Mouse (Mus musculus): ENCODE measurements at regions not wholly inside any gene's neighbourhood (a gene's known extent, or its start where the extent isn't known, plus 50 kb on each side); places are given as distances from the start of the nearest gene placed in this dataset.

- 59% methylated on average over 8 of the region's 8 CpGs for WGBS
- no peaks in the 10 kb centered on the region for H3K9me3 ChIP-seq (ENCODE audit: control insufficient read depth, low read length)
- H3K27ac ChIP-seq (ENCODE audit: low read depth, low read length) = peak overlapping the region; percentile 19; the same call in 1 of the 2 replicates
- no peaks in the 10 kb centered on the region for H3K4me1 ChIP-seq (ENCODE audit: control insufficient read depth, insufficient read depth, low read length)
- no peak overlapping the region for H3K4me3 ChIP-seq (ENCODE audit: low read length)
- no peaks in the 10 kb centered on the region for H3K36me3 ChIP-seq (ENCODE audit: control insufficient read depth, insufficient read depth, low read length)
- H3K27me3 ChIP-seq (ENCODE audit: control insufficient read depth, insufficient read depth, low read length) = no peaks in the 10 kb centered on the region
- no peak for ATAC-seq (ENCODE audit: low FRiP score, low TSS enrichment)
- H3K9ac ChIP-seq (ENCODE audit: low read depth, low read length) = no peak overlapping the region
- H3K4me2 ChIP-seq (replicated peaks; ENCODE audit: low read depth, low read length) = no peak overlapping the region
Observed at GRCm38 (mm10) chr13:110895900-110896299, 358.9 kb upstream of the Actbl2 start.

- WGBS = 60% methylated on average over 4 of the region's 4 CpGs
- no peaks in the 10 kb centered on the region for H3K36me3 ChIP-seq (ENCODE audit: control insufficient read depth, insufficient read depth, low read length)
- H3K9ac ChIP-seq (ENCODE audit: low read depth, low read length) = no peak overlapping the region
- H3K4me1 ChIP-seq (ENCODE audit: control insufficient read depth, insufficient read depth, low read length) = no peaks in the 10 kb centered on the region
- no peaks in the 10 kb centered on the region for H3K9me3 ChIP-seq (ENCODE audit: control insufficient read depth, low read length)
- no peak overlapping the region for H3K4me2 ChIP-seq (replicated peaks; ENCODE audit: low read depth, low read length)
- H3K27ac ChIP-seq (ENCODE audit: low read depth, low read length) = no peak overlapping the region
- H3K4me3 ChIP-seq (ENCODE audit: low read length) = no peak overlapping the region
- ATAC-seq (ENCODE audit: low FRiP score, low TSS enrichment) = no peak
- H3K27me3 ChIP-seq (ENCODE audit: control insufficient read depth, insufficient read depth, low read length) = no peaks in the 10 kb centered on the region
Observed at GRCm38 (mm10) chr13:110897621-110898020, 357.2 kb upstream of the Actbl2 start.

- Histone ChIP-seq H3K4me2 (replicated peaks; ENCODE audit: low read depth, low read length) (no peak overlapping the region), H3K9ac (ENCODE audit: low read depth, low read length) (no peak overlapping the region), H3K4me3 (ENCODE audit: low read length) (no peak overlapping the region), H3K27me3 (ENCODE audit: control insufficient read depth, insufficient read depth, low read length) (no peaks in the 10 kb centered on the region), H3K27ac (ENCODE audit: low read depth, low read length) (peak overlapping the region; percentile 44; the same call in 1 of the 2 replicates), H3K4me1 (ENCODE audit: control insufficient read depth, insufficient read depth, low read length) (0 out of 2 replicates have a peak, but pooled peaks cover 5% of the 10 kb centered on the region), H3K36me3 (ENCODE audit: control insufficient read depth, insufficient read depth, low read length) (no peaks in the 10 kb centered on the region), H3K9me3 (ENCODE audit: control insufficient read depth, low read length) (no peaks in the 10 kb centered on the region)
- peak; percentile 73 for ATAC-seq (ENCODE audit: low FRiP score, low TSS enrichment)
- 51% methylated on average over 7 of the region's 7 CpGs for WGBS
Observed at GRCm38 (mm10) chr13:110902994-110903644, 351.7 kb upstream of the Actbl2 start.

- 0 out of 2 replicates have a peak, but pooled peaks cover 5% of the 10 kb centered on the region for H3K4me1 ChIP-seq (ENCODE audit: control insufficient read depth, insufficient read depth, low read length)
- no peak overlapping the region for H3K9ac ChIP-seq (ENCODE audit: low read depth, low read length)
- peak; percentile 80; the same call in 1 of the 2 replicates for ATAC-seq (ENCODE audit: low FRiP score, low TSS enrichment)
- no peak overlapping the region; the same call in 1 of the 2 replicates for H3K27ac ChIP-seq (ENCODE audit: low read depth, low read length)
- no peak overlapping the region for H3K4me2 ChIP-seq (replicated peaks; ENCODE audit: low read depth, low read length)
- H3K9me3 ChIP-seq (ENCODE audit: control insufficient read depth, low read length) = no peaks in the 10 kb centered on the region
- H3K4me3 ChIP-seq (ENCODE audit: low read length) = no peak overlapping the region
- H3K36me3 ChIP-seq (ENCODE audit: control insufficient read depth, insufficient read depth, low read length) = no peaks in the 10 kb centered on the region
- 37% methylated on average over 6 of the region's 6 CpGs for WGBS
- no peaks in the 10 kb centered on the region for H3K27me3 ChIP-seq (ENCODE audit: control insufficient read depth, insufficient read depth, low read length)
Observed at GRCm38 (mm10) chr13:110907319-110907955, 347.4 kb upstream of the Actbl2 start.

GRCm38 (mm10) chr13:110911866-110912265 is 342.9 kb upstream of the Actbl2 start:
- no peak overlapping the region for H3K27ac ChIP-seq (ENCODE audit: low read depth, low read length)
- no peaks in the 10 kb centered on the region for H3K9me3 ChIP-seq (ENCODE audit: control insufficient read depth, low read length)
- no peak overlapping the region for H3K4me2 ChIP-seq (replicated peaks; ENCODE audit: low read depth, low read length)
- no peak overlapping the region for H3K9ac ChIP-seq (ENCODE audit: low read depth, low read length)
- 0 out of 2 replicates have a peak, but pooled peaks cover 5% of the 10 kb centered on the region for H3K4me1 ChIP-seq (ENCODE audit: control insufficient read depth, insufficient read depth, low read length)
- ATAC-seq (ENCODE audit: low FRiP score, low TSS enrichment) = no peak
- WGBS = 74% methylated on average over 7 of the region's 7 CpGs
- H3K4me3 ChIP-seq (ENCODE audit: low read length) = no peak overlapping the region
- no peaks in the 10 kb centered on the region for H3K36me3 ChIP-seq (ENCODE audit: control insufficient read depth, insufficient read depth, low read length)
- no peaks in the 10 kb centered on the region for H3K27me3 ChIP-seq (ENCODE audit: control insufficient read depth, insufficient read depth, low read length)

- 66% methylated on average over 4 of the region's 4 CpGs for WGBS
- Histone ChIP-seq H3K36me3 (ENCODE audit: control insufficient read depth, insufficient read depth, low read length) (no peaks in the 10 kb centered on the region), H3K4me2 (replicated peaks; ENCODE audit: low read depth, low read length) (no peak overlapping the region), H3K4me1 (ENCODE audit: control insufficient read depth, insufficient read depth, low read length) (no peaks in the 10 kb centered on the region), H3K27ac (ENCODE audit: low read depth, low read length) (no peak overlapping the region), H3K4me3 (ENCODE audit: low read length) (no peak overlapping the region), H3K27me3 (ENCODE audit: control insufficient read depth, insufficient read depth, low read length) (no peaks in the 10 kb centered on the region), H3K9ac (ENCODE audit: low read depth, low read length) (no peak overlapping the region), H3K9me3 (ENCODE audit: control insufficient read depth, low read length) (no peaks in the 10 kb centered on the region)
- ATAC-seq (ENCODE audit: low FRiP score, low TSS enrichment) = no peak
Observed at GRCm38 (mm10) chr13:110913177-110913576, 341.6 kb upstream of the Actbl2 start.

- H3K27me3 ChIP-seq (ENCODE audit: control insufficient read depth, insufficient read depth, low read length) = no peaks in the 10 kb centered on the region
- H3K36me3 ChIP-seq (ENCODE audit: control insufficient read depth, insufficient read depth, low read length) = no peaks in the 10 kb centered on the region
- no peaks in the 10 kb centered on the region for H3K9me3 ChIP-seq (ENCODE audit: control insufficient read depth, low read length)
- no peak overlapping the region for H3K9ac ChIP-seq (ENCODE audit: low read depth, low read length)
- no peaks in the 10 kb centered on the region for H3K4me1 ChIP-seq (ENCODE audit: control insufficient read depth, insufficient read depth, low read length)
- no peak for ATAC-seq (ENCODE audit: low FRiP score, low TSS enrichment)
- H3K4me2 ChIP-seq (replicated peaks; ENCODE audit: low read depth, low read length) = no peak overlapping the region
- no peak overlapping the region for H3K27ac ChIP-seq (ENCODE audit: low read depth, low read length)
- 84% methylated on average over 5 of the region's 5 CpGs for WGBS
- no peak overlapping the region for H3K4me3 ChIP-seq (ENCODE audit: low read length)
Observed at GRCm38 (mm10) chr13:110913687-110914086, 341.1 kb upstream of the Actbl2 start.

- Histone ChIP-seq H3K27ac (ENCODE audit: low read depth, low read length) (no peak overlapping the region), H3K27me3 (ENCODE audit: control insufficient read depth, insufficient read depth, low read length) (no peaks in the 10 kb centered on the region), H3K4me3 (ENCODE audit: low read length) (no peak overlapping the region), H3K9ac (ENCODE audit: low read depth, low read length) (no peak overlapping the region), H3K9me3 (ENCODE audit: control insufficient read depth, low read length) (no peaks in the 10 kb centered on the region), H3K36me3 (ENCODE audit: control insufficient read depth, insufficient read depth, low read length) (no peaks in the 10 kb centered on the region), H3K4me1 (ENCODE audit: control insufficient read depth, insufficient read depth, low read length) (no peaks in the 10 kb centered on the region), H3K4me2 (replicated peaks; ENCODE audit: low read depth, low read length) (no peak overlapping the region)
- ATAC-seq (ENCODE audit: low FRiP score, low TSS enrichment) = no peak
- 69% methylated on average over 1 of the region's 1 CpGs for WGBS
Observed at GRCm38 (mm10) chr13:110915161-110915560, 339.7 kb upstream of the Actbl2 start.

- Histone ChIP-seq H3K27me3 (ENCODE audit: control insufficient read depth, insufficient read depth, low read length) (no peaks in the 10 kb centered on the region), H3K4me3 (ENCODE audit: low read length) (no peak overlapping the region), H3K36me3 (ENCODE audit: control insufficient read depth, insufficient read depth, low read length) (no peaks in the 10 kb centered on the region), H3K9me3 (ENCODE audit: control insufficient read depth, low read length) (no peaks in the 10 kb centered on the region), H3K9ac (ENCODE audit: low read depth, low read length) (no peak overlapping the region), H3K4me2 (replicated peaks; ENCODE audit: low read depth, low read length) (no peak overlapping the region), H3K4me1 (ENCODE audit: control insufficient read depth, insufficient read depth, low read length) (no peaks in the 10 kb centered on the region), H3K27ac (ENCODE audit: low read depth, low read length) (no peak overlapping the region)
- 84% methylated on average over 5 of the region's 5 CpGs for WGBS
- no peak for ATAC-seq (ENCODE audit: low FRiP score, low TSS enrichment)
Observed at GRCm38 (mm10) chr13:110923936-110924335, 330.9 kb upstream of the Actbl2 start.

Measured in kidney, embryonic 14.5 days (tissue).